Mouse (Mus musculus): ENCODE results near the gene Tet1. TPM values are rescaled to one million over a fixed set of nuclear protein-coding genes. Genes with fewer than 3 reads are reported as not detected.

Gene Tet1
- polyA plus RNA-seq, 1 experiment from 2014 or later: 27.4 TPM

- H3K4me2 ChIP-seq (ENCODE audit: low read depth, low read length): no peak overlapping the region
- no peaks in the 10 kb centered on the region for H3K27me3 ChIP-seq (ENCODE audit: control insufficient read depth, insufficient read depth, low read length)
- no peak overlapping the region for H3K4me3 ChIP-seq (ENCODE audit: low read depth, low read length)
- no peak for ATAC-seq (replicated peaks; ENCODE audit: insufficient number of reproducible peaks, low FRiP score, low TSS enrichment, low read depth)
- no peak overlapping the region for H3K9ac ChIP-seq (replicated peaks; ENCODE audit: low read length)
- H3K4me1 ChIP-seq (ENCODE audit: control insufficient read depth, insufficient read depth, low read length): no peaks in the 10 kb centered on the region
- H3K9me3 ChIP-seq (replicated peaks; ENCODE audit: control insufficient read depth, low read length): no peaks in the 10 kb centered on the region
- H3K36me3 ChIP-seq (replicated peaks; ENCODE audit: control insufficient read depth, insufficient read depth, low read depth, low read length): no peaks in the 10 kb centered on the region; the same call in 1 of the 2 replicates
- DNase-seq (ENCODE audit: low spot score): no peak
- WGBS: 89% methylated on average over 5 of the region's 5 CpGs
- H3K27ac ChIP-seq (replicated peaks; ENCODE audit: low read depth, low read length): no peak overlapping the region
Measured at GRCm38 (mm10) chr10:62837987-62838386, 70.8 kb downstream of the Tet1 start.

- Histone ChIP-seq H3K9me3 (replicated peaks; ENCODE audit: control insufficient read depth, low read length) (no peaks in the 10 kb centered on the region), H3K27me3 (ENCODE audit: control insufficient read depth, insufficient read depth, low read length) (no peaks in the 10 kb centered on the region), H3K4me2 (ENCODE audit: low read depth, low read length) (no peak overlapping the region), H3K4me3 (ENCODE audit: low read depth, low read length) (no peak overlapping the region), H3K9ac (replicated peaks; ENCODE audit: low read length) (no peak overlapping the region), H3K36me3 (replicated peaks; ENCODE audit: control insufficient read depth, insufficient read depth, low read depth, low read length) (no peaks in the 10 kb centered on the region; the same call in 1 of the 2 replicates), H3K4me1 (ENCODE audit: control insufficient read depth, insufficient read depth, low read length) (no peaks in the 10 kb centered on the region), H3K27ac (replicated peaks; ENCODE audit: low read depth, low read length) (no peak overlapping the region)
- no peak for DNase-seq (ENCODE audit: low spot score)
- 81% methylated on average over 9 of the region's 9 CpGs for WGBS
- no peak for ATAC-seq (replicated peaks; ENCODE audit: insufficient number of reproducible peaks, low FRiP score, low TSS enrichment, low read depth)
Measured at GRCm38 (mm10) chr10:62832783-62833182, 76.0 kb downstream of the Tet1 start.

GRCm38 (mm10) chr10:62831546-62831945 is 77.2 kb downstream of the Tet1 start:
- H3K36me3 ChIP-seq (replicated peaks; ENCODE audit: control insufficient read depth, insufficient read depth, low read depth, low read length): no peaks in the 10 kb centered on the region; the same call in 1 of the 2 replicates

GRCm38 (mm10) chr10:62824474-62824873 is 84.3 kb downstream of the Tet1 start:
- Histone ChIP-seq H3K27ac (replicated peaks; ENCODE audit: low read depth, low read length) (no peak overlapping the region), H3K4me1 (ENCODE audit: control insufficient read depth, insufficient read depth, low read length) (no peaks in the 10 kb centered on the region), H3K27me3 (ENCODE audit: control insufficient read depth, insufficient read depth, low read length) (no peaks in the 10 kb centered on the region), H3K9me3 (replicated peaks; ENCODE audit: control insufficient read depth, low read length) (no peaks in the 10 kb centered on the region), H3K4me3 (ENCODE audit: low read depth, low read length) (no peak overlapping the region), H3K4me2 (ENCODE audit: low read depth, low read length) (no peak overlapping the region), H3K36me3 (replicated peaks; ENCODE audit: control insufficient read depth, insufficient read depth, low read depth, low read length) (peaks cover 4% of the 10 kb centered on the region; the same call in 1 of the 2 replicates), H3K9ac (replicated peaks; ENCODE audit: low read length) (no peak overlapping the region)
- ATAC-seq (replicated peaks; ENCODE audit: insufficient number of reproducible peaks, low FRiP score, low TSS enrichment, low read depth) (no peak), DNase-seq (ENCODE audit: low spot score) (no peak)
- 86% methylated on average over 8 of the region's 8 CpGs for WGBS

More at GRCm38 (mm10) chr10:62831546-62831945, 77.2 kb downstream of the Tet1 start:
- H3K4me1 ChIP-seq (ENCODE audit: control insufficient read depth, insufficient read depth, low read length): no peaks in the 10 kb centered on the region
- H3K9ac ChIP-seq (replicated peaks; ENCODE audit: low read length): no peak overlapping the region
- DNase-seq (ENCODE audit: low spot score) (no peak), ATAC-seq (replicated peaks; ENCODE audit: insufficient number of reproducible peaks, low FRiP score, low TSS enrichment, low read depth) (no peak)
- H3K27me3 ChIP-seq (ENCODE audit: control insufficient read depth, insufficient read depth, low read length): no peaks in the 10 kb centered on the region
- no peaks in the 10 kb centered on the region for H3K9me3 ChIP-seq (replicated peaks; ENCODE audit: control insufficient read depth, low read length)
- no peak overlapping the region for H3K4me3 ChIP-seq (ENCODE audit: low read depth, low read length)
- 92% methylated on average over 2 of the region's 2 CpGs for WGBS
- no peak overlapping the region for H3K27ac ChIP-seq (replicated peaks; ENCODE audit: low read depth, low read length)
- H3K4me2 ChIP-seq (ENCODE audit: low read depth, low read length): no peak overlapping the region

GRCm38 (mm10) chr10:62823431-62823830 is 85.4 kb downstream of the Tet1 start:
- 57% methylated on average over 4 of the region's 4 CpGs for WGBS
- no peak for ATAC-seq (replicated peaks; ENCODE audit: insufficient number of reproducible peaks, low FRiP score, low TSS enrichment, low read depth)
- no peak overlapping the region for H3K9ac ChIP-seq (replicated peaks; ENCODE audit: low read length)

GRCm38 (mm10) chr10:62810010-62810409 is 98.8 kb downstream of the Tet1 start:
- H3K4me3 ChIP-seq (ENCODE audit: low read depth, low read length): no peak overlapping the region
- H3K4me2 ChIP-seq (ENCODE audit: low read depth, low read length): no peak overlapping the region
- no peak for DNase-seq (ENCODE audit: low spot score)
- H3K4me1 ChIP-seq (ENCODE audit: control insufficient read depth, insufficient read depth, low read length): no peaks in the 10 kb centered on the region
- peaks cover 4% of the 10 kb centered on the region for H3K36me3 ChIP-seq (replicated peaks; ENCODE audit: control insufficient read depth, insufficient read depth, low read depth, low read length)
- no peaks in the 10 kb centered on the region for H3K9me3 ChIP-seq (replicated peaks; ENCODE audit: control insufficient read depth, low read length)
- no peak overlapping the region for H3K9ac ChIP-seq (replicated peaks; ENCODE audit: low read length)
- no peak for ATAC-seq (replicated peaks; ENCODE audit: insufficient number of reproducible peaks, low FRiP score, low TSS enrichment, low read depth)
- no peaks in the 10 kb centered on the region for H3K27me3 ChIP-seq (ENCODE audit: control insufficient read depth, insufficient read depth, low read length)
- WGBS: 78% methylated on average over 4 of the region's 4 CpGs
- no peak overlapping the region for H3K27ac ChIP-seq (replicated peaks; ENCODE audit: low read depth, low read length)

More at GRCm38 (mm10) chr10:62823431-62823830, 85.4 kb downstream of the Tet1 start:
- H3K9me3 ChIP-seq (replicated peaks; ENCODE audit: control insufficient read depth, low read length): no peaks in the 10 kb centered on the region
- H3K4me3 ChIP-seq (ENCODE audit: low read depth, low read length): no peak overlapping the region
- H3K4me2 ChIP-seq (ENCODE audit: low read depth, low read length): no peak overlapping the region
- no peak overlapping the region for H3K27ac ChIP-seq (replicated peaks; ENCODE audit: low read depth, low read length)
- no peaks in the 10 kb centered on the region for H3K4me1 ChIP-seq (ENCODE audit: control insufficient read depth, insufficient read depth, low read length)
- peaks cover 4% of the 10 kb centered on the region; the same call in 1 of the 2 replicates for H3K36me3 ChIP-seq (replicated peaks; ENCODE audit: control insufficient read depth, insufficient read depth, low read depth, low read length)
- H3K27me3 ChIP-seq (ENCODE audit: control insufficient read depth, insufficient read depth, low read length): no peaks in the 10 kb centered on the region
- no peak for DNase-seq (ENCODE audit: low spot score)

GRCm38 (mm10) chr10:62808766-62809165 is 100.0 kb downstream of the Tet1 start:
- no peaks in the 10 kb centered on the region for H3K27me3 ChIP-seq (ENCODE audit: control insufficient read depth, insufficient read depth, low read length)
- H3K4me1 ChIP-seq (ENCODE audit: control insufficient read depth, insufficient read depth, low read length): no peaks in the 10 kb centered on the region
- no peak overlapping the region for H3K27ac ChIP-seq (replicated peaks; ENCODE audit: low read depth, low read length)
- WGBS: 97% methylated on average over 2 of the region's 2 CpGs
- no peak for DNase-seq (ENCODE audit: low spot score)
- no peak for ATAC-seq (replicated peaks; ENCODE audit: insufficient number of reproducible peaks, low FRiP score, low TSS enrichment, low read depth)
- no peaks in the 10 kb centered on the region for H3K9me3 ChIP-seq (replicated peaks; ENCODE audit: control insufficient read depth, low read length)
- no peak overlapping the region for H3K9ac ChIP-seq (replicated peaks; ENCODE audit: low read length)
- H3K4me3 ChIP-seq (ENCODE audit: low read depth, low read length): no peak overlapping the region
- H3K4me2 ChIP-seq (ENCODE audit: low read depth, low read length): no peak overlapping the region
- H3K36me3 ChIP-seq (replicated peaks; ENCODE audit: control insufficient read depth, insufficient read depth, low read depth, low read length): peaks cover 4% of the 10 kb centered on the region

GRCm38 (mm10) chr10:62808316-62808715 is 100.5 kb downstream of the Tet1 start:
- peaks cover 4% of the 10 kb centered on the region for H3K36me3 ChIP-seq (replicated peaks; ENCODE audit: control insufficient read depth, insufficient read depth, low read depth, low read length)
- no peaks in the 10 kb centered on the region for H3K4me1 ChIP-seq (ENCODE audit: control insufficient read depth, insufficient read depth, low read length)
- ATAC-seq (replicated peaks; ENCODE audit: insufficient number of reproducible peaks, low FRiP score, low TSS enrichment, low read depth) (no peak), DNase-seq (ENCODE audit: low spot score) (no peak)
- H3K4me3 ChIP-seq (ENCODE audit: low read depth, low read length): no peak overlapping the region
- no peak overlapping the region for H3K9ac ChIP-seq (replicated peaks; ENCODE audit: low read length)
- WGBS: 90% methylated on average over 7 of the region's 7 CpGs
- no peaks in the 10 kb centered on the region for H3K9me3 ChIP-seq (replicated peaks; ENCODE audit: control insufficient read depth, low read length)
- no peak overlapping the region for H3K4me2 ChIP-seq (ENCODE audit: low read depth, low read length)
- H3K27ac ChIP-seq (replicated peaks; ENCODE audit: low read depth, low read length): no peak overlapping the region
- H3K27me3 ChIP-seq (ENCODE audit: control insufficient read depth, insufficient read depth, low read length): no peaks in the 10 kb centered on the region
